Mouse (Mus musculus): Measurements from ENCODE around the gene Pms1. TPM values are rescaled to one million over a fixed set of nuclear protein-coding genes. Genes with fewer than 3 reads are reported as not detected.

The Pms1 gene
- total RNA-seq (2023), result 14.9 TPM

DNA sequence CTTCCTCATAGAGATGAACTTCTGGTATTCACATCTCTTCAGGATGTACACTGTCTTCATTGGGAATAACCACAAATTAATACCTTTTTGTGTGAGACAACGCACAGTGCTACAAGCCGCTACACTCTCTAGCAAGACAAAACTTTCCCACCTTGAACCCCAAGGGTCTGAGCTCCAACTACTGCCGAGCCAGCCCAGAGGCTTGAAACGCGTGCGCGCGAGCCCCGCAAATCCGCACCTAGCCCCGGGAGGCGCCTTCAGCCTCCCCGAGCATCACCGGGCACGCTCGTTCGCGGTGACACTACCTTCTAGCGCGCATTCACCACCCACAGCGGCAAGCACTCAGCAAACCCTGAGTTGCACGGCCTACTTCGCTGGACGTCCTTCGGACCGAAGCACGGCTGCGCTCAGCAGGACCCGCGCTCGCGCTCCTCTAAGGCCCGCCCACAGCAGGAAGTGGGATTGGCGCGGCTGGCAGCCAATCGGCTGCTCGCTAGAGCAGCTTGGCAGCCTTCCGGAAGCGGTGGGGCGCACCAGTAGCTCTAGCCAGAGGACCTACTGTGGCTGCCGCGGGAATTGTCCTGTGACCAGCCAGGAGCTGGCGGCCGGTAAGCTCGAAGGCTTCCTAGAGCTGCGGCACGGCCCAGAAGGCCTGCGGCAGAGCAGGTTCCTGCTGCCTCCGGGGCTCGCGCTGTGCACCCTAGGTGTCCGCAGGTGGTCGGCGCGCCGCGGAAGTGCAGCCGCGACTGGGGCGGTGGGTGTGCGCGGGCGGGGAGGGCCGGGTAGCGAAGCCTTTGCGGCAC, at the start of gene Pms1, which contains the start of the genes Ormdl1 and Gm28778:
Gene Pms1 (minus strand): TSS at position 438 of the 803 bp plus-strand sequence.
Gene Ormdl1 (plus strand): TSS at position 515 of the 803 bp plus-strand sequence.
Gene Gm28778 (plus strand): TSS at position 531 of the 803 bp plus-strand sequence.

DNA sequence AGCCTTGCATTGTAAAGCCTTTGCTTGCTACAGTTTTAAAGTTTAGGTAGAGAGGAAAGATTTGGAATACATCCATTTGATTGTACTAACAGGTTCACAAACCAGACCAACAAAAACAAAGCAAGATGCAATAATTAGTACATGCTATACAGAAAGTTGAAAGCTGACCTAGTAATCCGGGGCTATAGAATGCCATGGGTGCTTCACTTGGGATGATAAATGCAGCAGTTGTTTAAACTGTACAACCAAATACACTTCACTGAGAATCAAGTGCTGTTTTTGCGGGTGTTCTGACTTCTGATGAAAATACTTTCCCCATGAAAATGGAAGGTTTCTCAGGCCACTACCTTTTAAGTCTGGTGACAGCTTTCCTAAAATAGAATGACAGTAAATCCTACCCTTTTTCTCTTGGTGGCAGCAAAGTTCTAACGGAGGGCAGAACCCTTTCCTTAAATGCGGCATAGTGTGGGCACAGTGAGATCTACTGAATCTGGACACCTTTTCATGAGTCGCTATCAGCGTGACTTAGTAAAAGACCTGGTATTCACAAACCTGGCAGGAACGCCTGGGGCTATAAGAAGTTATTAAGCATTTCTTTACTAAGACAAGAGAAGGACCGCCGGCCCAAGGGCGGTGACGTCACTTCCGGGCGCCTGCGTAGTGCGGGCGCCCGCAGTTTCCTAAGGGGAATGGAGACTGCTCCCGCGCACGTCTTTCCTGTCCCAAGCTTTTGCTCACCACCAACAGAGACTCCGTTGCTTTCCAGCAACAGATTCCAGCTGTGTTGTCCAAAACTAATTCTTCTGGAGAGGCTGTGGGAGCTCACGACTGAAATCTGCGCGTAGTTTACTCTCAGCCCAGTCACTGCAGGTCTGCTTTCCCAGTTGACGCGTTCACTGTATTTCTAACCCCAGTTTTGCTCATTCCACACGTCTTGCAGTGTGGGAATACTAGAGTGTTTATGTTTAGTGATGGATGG, 16.5 kb upstream of the Pms1 start, which contains the start of gene Osgepl1:
Gene Osgepl1 (plus strand): TSS at position 636 of the 979 bp plus-strand sequence.

DNA sequence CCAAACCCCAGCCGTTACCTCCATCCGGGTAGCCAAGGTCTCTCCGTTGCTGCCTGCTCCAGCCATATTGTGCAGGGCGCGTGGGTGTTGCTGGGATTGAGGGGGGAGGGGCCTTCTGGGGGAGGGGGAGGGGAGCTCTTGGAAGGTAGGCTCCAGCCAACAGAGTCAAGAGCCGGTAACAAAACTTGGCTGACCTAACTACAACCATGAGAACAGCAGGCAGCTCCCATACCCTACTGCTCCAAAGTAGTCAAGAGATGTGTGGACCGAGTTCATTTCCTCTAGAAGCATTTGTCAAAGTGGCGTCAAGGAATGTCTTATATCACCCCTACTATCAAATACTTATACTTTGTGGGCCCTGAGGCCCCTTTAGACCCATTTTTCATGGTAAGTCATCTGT, 109.3 kb downstream of the Pms1 start, which contains the start of gene 1700019A02Rik:
Gene 1700019A02Rik (minus strand): TSS at position 101 of the 400 bp plus-strand sequence.

Other genes starting within 250 kb of the Pms1 start
- not detected for gene Mstn, start 235.4 kb downstream of the Pms1 start, total RNA-seq (2023)
- gene 1700019A02Rik, start 109.4 kb downstream of the Pms1 start, total RNA-seq (2023), result not detected
- gene Ormdl1, start 77 bp upstream of the Pms1 start, total RNA-seq (2023), result 17.7 TPM
- gene Gm28778, start 93 bp upstream of the Pms1 start, total RNA-seq (2023), result not detected
- gene Osgepl1, start 16.6 kb upstream of the Pms1 start, total RNA-seq (2023), result 5.9 TPM
- not detected for gene Asdurf, start 55.6 kb upstream of the Pms1 start, total RNA-seq (2023)
- not detected for gene Gm28551, start 55.6 kb upstream of the Pms1 start, total RNA-seq (2023)
- gene Asnsd1, start 55.7 kb upstream of the Pms1 start, total RNA-seq (2023), result 34.6 TPM

Measured in CD4-positive naive resting alpha-beta T cell, adult 76 days (primary cell).